Mouse (Mus musculus) erythroblast, embryonic 14.5 days (primary cell): ENCODE results near the gene Ankrd40. TPM values are rescaled to one million over a fixed set of nuclear protein-coding genes. Genes with fewer than 3 reads are reported as not detected.

Source experiments
- H3K27me3 ChIP-seq: 2 replicates; pipeline ENCODE4 v1.6.1; 2012; ENCODE audit warnings: inconsistent platforms; ENCODE audit not compliant: control insufficient read depth
- H3K36me3 ChIP-seq: 2 replicates; pipeline ENCODE4 v1.6.1; 2012; ENCODE audit warnings: mild to moderate bottlenecking, inconsistent platforms; ENCODE audit not compliant: control insufficient read depth
- H3K4me1 ChIP-seq: 2 replicates; pipeline ENCODE4 v1.6.1; 2012; ENCODE audit warnings: inconsistent platforms; ENCODE audit not compliant: control insufficient read depth
- H3K4me3 ChIP-seq: replicated peaks from 2 replicates; pipeline ENCODE3; 2012; ENCODE audit warnings: moderate library complexity, mild to moderate bottlenecking, inconsistent platforms
- H3K9me3 ChIP-seq: 2 replicates; pipeline ENCODE4 v1.6.1; 2012; ENCODE audit warnings: low read length, inconsistent platforms, mixed read lengths; ENCODE audit not compliant: control insufficient read depth
- GATA1 ChIP-seq: IDR thresholded peaks from 2 replicates; pipeline ENCODE4 v1.6.1; 2012; ENCODE audit warnings: low read length, inconsistent platforms, mixed read lengths
- TAL1 ChIP-seq: IDR thresholded peaks from 3 replicates; pipeline ENCODE4 v1.6.1; 2012; ENCODE audit warnings: low read length, inconsistent platforms, mixed read lengths
- polyA plus RNA-seq: library from polyadenylated mRNA; stranded (reverse); fragments of >175 nt; gene quantifications from 2 replicates; pipeline ENCODE4 v1.2.3, GENCODE M21; 2012

Ankrd40 gene
- polyA plus RNA-seq, 1 experiment, result 7.4 TPM

DNA sequence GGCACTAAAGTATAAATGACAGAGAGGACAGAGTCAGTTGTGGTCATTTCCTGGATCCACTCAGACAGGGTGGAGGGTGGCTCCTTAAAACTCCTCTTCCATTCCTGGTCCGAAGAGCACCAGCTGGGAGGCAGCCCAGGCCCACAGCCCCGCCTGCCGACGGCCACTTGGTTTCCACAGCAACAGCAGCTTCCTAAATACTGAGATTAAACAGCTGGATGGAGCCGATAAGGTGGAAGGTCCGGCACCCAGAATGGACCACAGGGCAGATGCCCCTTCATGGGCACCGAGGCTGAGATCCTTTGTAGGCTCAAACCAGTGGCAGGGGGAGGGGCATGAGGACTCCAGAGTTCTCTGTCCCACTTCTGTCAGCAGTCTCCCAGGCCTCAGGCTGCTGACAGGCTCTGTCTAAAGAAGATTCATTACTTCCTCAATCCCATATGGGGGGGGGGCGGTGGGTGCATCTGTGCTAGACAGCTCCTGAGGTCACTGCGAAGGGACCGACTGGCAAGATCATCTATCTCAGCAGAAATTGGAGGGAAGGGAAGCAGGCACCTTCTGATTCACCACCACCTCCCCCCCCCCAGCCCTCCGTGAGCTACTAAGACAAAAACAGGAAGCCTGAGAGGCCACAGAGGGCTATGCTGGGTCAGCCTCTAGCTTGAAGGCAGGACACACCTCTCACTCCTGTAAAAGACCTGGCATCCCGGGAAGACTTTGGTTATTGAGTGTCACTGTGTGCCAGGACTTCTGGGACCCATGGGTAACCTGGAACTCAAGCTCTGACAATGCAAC, 58.4 kb downstream of the Ankrd40 start:
- Histone ChIP-seq H3K9me3 (no peaks in the 10 kb centered on the region), H3K4me1 (no peaks in the 10 kb centered on the region), H3K27me3 (peaks cover 11% of the 10 kb centered on the region), H3K4me3 (no peak overlapping the region), H3K36me3 (no peaks in the 10 kb centered on the region)
- no peak for TF ChIP-seq TAL1
- TF ChIP-seq GATA1, result no peak

DNA sequence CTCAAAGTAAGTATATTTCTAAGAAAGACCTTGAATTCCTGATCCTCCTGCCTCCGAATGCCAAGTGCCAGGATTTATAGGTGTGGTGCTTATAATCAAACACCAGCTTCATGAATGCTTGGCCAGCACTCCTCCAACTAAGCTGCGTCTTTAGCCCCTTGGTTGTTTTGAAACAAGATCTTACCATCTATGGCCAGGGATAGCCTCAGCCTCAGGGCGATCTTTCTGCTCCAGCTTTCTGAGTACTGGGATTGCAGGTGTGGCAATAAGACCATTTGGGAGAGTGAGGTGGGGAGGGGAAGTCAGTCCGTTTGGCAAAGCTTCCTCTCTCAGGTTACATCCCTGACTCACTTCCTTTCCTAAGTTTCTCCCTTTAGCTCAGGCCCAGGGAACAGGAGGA, 60.0 kb downstream of the Ankrd40 start:
- Histone ChIP-seq H3K9me3 (no peaks in the 10 kb centered on the region), H3K27me3 (peaks cover 25% of the 10 kb centered on the region), H3K36me3 (no peaks in the 10 kb centered on the region), H3K4me3 (no peak overlapping the region), H3K4me1 (no peaks in the 10 kb centered on the region)
- no peak for TF ChIP-seq TAL1
- TF ChIP-seq GATA1, result no peak

DNA sequence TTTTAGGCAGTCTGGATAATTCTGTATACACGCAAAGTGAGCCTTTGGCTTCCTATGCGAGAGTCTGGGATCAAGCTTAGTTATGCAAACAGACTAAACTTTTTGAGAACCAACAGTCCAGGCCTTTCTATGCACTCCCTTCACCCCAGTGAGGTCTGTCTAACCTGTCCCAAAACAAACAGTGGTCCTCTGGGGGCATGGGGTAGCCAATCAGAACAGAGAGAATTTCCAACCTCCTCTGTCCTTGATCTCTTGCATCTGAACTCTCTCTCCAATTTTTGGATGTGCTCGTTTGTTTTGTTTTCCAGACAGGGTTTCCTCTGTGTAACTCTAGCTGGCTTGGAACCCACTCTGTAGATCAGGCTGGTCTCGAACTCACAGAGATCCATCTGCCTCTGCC, 61.2 kb downstream of the Ankrd40 start:
- no peaks in the 10 kb centered on the region for H3K36me3 ChIP-seq
- H3K4me3 ChIP-seq, result no peak overlapping the region
- TF ChIP-seq GATA1, result no peak
- TF ChIP-seq TAL1, result no peak
- no peaks in the 10 kb centered on the region for H3K4me1 ChIP-seq
- peaks cover 34% of the 10 kb centered on the region for H3K27me3 ChIP-seq
- H3K9me3 ChIP-seq, result no peaks in the 10 kb centered on the region

GRCm38 (mm10) chr11:94389724-94390396, 62.1 kb downstream of the Ankrd40 start:
- Histone ChIP-seq H3K36me3 (no peaks in the 10 kb centered on the region), H3K27me3 (peaks cover 39% of the 10 kb centered on the region), H3K9me3 (no peaks in the 10 kb centered on the region), H3K4me3 (no peak overlapping the region), H3K4me1 (no peaks in the 10 kb centered on the region)
- TF ChIP-seq GATA1 (no peak), TAL1 (no peak)

GRCm38 (mm10) chr11:94390825-94391224, 63.0 kb downstream of the Ankrd40 start:
- peaks cover 35% of the 10 kb centered on the region for H3K27me3 ChIP-seq
- TF ChIP-seq GATA1 (no peak), TAL1 (no peak)
- no peaks in the 10 kb centered on the region for H3K9me3 ChIP-seq
- H3K4me1 ChIP-seq, result no peaks in the 10 kb centered on the region
- no peak overlapping the region for H3K4me3 ChIP-seq
- no peaks in the 10 kb centered on the region for H3K36me3 ChIP-seq

Other genes starting within 250 kb of the Ankrd40 start
- gene Tob1, start 116.5 kb upstream of the Ankrd40 start, polyA plus RNA-seq, result 1.2 and 1.3 TPM in 2 replicates
- 0.01 TPM in 1 of 2 replicates, not detected in the other for gene Wfikkn2, start 82.0 kb upstream of the Ankrd40 start, polyA plus RNA-seq
- gene Gm21885, start 46.1 kb upstream of the Ankrd40 start, polyA plus RNA-seq, result not detected in 2 replicates
- 3.7 and 5.2 TPM in 2 replicates for gene Luc7l3, start 6.0 kb upstream of the Ankrd40 start, polyA plus RNA-seq
- gene Abcc3, start 65.0 kb downstream of the Ankrd40 start, polyA plus RNA-seq, result 0.18 and 0.55 TPM in 2 replicates
- gene Cacna1g, start 146.2 kb downstream of the Ankrd40 start, polyA plus RNA-seq, result 10.3 and 14.4 TPM in 2 replicates
- not detected in 2 replicates for gene Spata20, start 158.2 kb downstream of the Ankrd40 start, polyA plus RNA-seq
- gene Epn3, start 172.0 kb downstream of the Ankrd40 start, polyA plus RNA-seq, result not detected in 2 replicates
- gene Mycbpap, start 193.7 kb downstream of the Ankrd40 start, polyA plus RNA-seq, result not detected in 2 replicates
- gene Rsad1, start 221.3 kb downstream of the Ankrd40 start, polyA plus RNA-seq, result 0.02 TPM in 1 of 2 replicates, not detected in the other
- not detected in 2 replicates for gene Chad, start 237.0 kb downstream of the Ankrd40 start, polyA plus RNA-seq